Mouse (Mus musculus) liver, postnatal 0 days (tissue): Measurements from ENCODE around the gene Dctd. TPM values are rescaled to one million over a fixed set of nuclear protein-coding genes. Genes with fewer than 3 reads are reported as not detected.

Experiments
- ATAC-seq: fragments of 200-750 bp; cut with Nextera tagmentation; 2 replicates; pipeline ENCODE4 v1.8.0; 2017; ENCODE audit warnings: mild to moderate bottlenecking, moderate library complexity
- DNase-seq: peaks from one replicate; pipeline ENCODE4 v3.0.0-alpha.2; 2016
- H3K27ac ChIP-seq: fragments of 300-500 bp; sonication (generic); 2 replicates; pipeline ENCODE4 v1.5.1; 2014; ENCODE audit warnings: antibody characterized with exemption, moderate library complexity, mild to moderate bottlenecking, low read depth
- H3K27me3 ChIP-seq: fragments of 300-500 bp; sonication (generic); 2 replicates; pipeline ENCODE4 v1.6.1; 2014; ENCODE audit warnings: low read length, control low read depth, mixed read lengths; ENCODE audit not compliant: insufficient read depth
- H3K36me3 ChIP-seq: fragments of 300-500 bp; sonication (generic); replicated peaks from 2 replicates; pipeline ENCODE4 v1.6.1; 2014; ENCODE audit warnings: mild to moderate bottlenecking, control low read depth, low read length, moderate library complexity, mixed read lengths; ENCODE audit not compliant: insufficient read depth
- H3K4me1 ChIP-seq: fragments of 300-500 bp; sonication (generic); 2 replicates; pipeline ENCODE4 v1.6.1; 2014; ENCODE audit warnings: antibody characterized with exemption, mild to moderate bottlenecking, control low read depth; ENCODE audit not compliant: insufficient read depth
- H3K4me2 ChIP-seq: fragments of 300-500 bp; sonication (generic); 2 replicates; pipeline ENCODE4 v1.6.1; 2014; ENCODE audit warnings: low read depth, mild to moderate bottlenecking, low read length, moderate library complexity, mixed read lengths
- H3K4me3 ChIP-seq: fragments of 300-500 bp; sonication (generic); 2 replicates; pipeline ENCODE4 v1.5.1; 2014; ENCODE audit warnings: low read depth, low read length
- H3K9ac ChIP-seq: fragments of 300-500 bp; sonication (generic); replicated peaks from 2 replicates; pipeline ENCODE4 v1.6.1; 2014; ENCODE audit warnings: mild to moderate bottlenecking, moderate library complexity
- H3K9me3 ChIP-seq: fragments of 300-500 bp; sonication (generic); 2 replicates; pipeline ENCODE4 v1.6.1; 2016; ENCODE audit warnings: mild to moderate bottlenecking, control low read depth, low read length, mixed read lengths
- CTCF ChIP-seq: sonication (generic); IDR thresholded peaks from 2 replicates; pipeline ENCODE4 v1.5.1; 2016; ENCODE audit warnings: antibody characterized with exemption, low read depth
- EP300 ChIP-seq: IDR thresholded peaks from 2 replicates; pipeline ENCODE4 v1.6.1; 2016; ENCODE audit warnings: antibody characterized with exemption, low read depth, mild to moderate bottlenecking
- WGBS: fragments of 180-500 bp; shearing (Covaris S2); extraction: QIAGEN DNeasy Blood & Tissue Kit; methylation state at CpG from one replicate; pipeline ENCODE4 v1.1.7; 2014; ENCODE audit not compliant: insufficient replicate concordance; 5-methylcytosine and 5-hydroxymethylcytosine counted together
- polyA plus RNA-seq: library from polyadenylated mRNA; unstranded; fragments of >200 nt; fragmentation: Nextera tagmentation; extraction: Ambion mirVana; gene quantifications from 2 replicates; pipeline ENCODE4 v1.2.1, GENCODE M21; 2015

Gene Dctd
- polyA plus RNA-seq: 1.8 and 2.4 TPM in 2 replicates

DNA sequence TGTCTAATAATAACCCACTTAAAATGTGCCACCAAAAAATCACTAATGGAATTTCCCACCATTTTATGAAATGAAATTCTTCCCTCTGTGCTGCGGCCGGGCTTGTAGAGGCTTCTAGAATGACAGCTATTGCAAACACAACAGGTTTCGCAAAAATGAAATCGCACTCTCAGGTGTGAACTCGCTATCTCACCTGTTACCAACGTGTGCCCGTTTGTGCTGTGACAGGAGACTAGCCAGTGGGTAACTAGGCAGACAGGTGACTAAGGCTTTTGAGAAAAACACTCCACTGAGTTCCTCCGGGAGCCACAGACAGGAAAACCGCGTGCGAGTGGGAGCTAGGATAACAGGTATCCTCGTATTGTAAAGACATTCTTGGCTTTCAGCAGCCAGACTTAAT lies at the start of gene Dctd:
Gene Dctd (plus strand): TSS at position 301 of the 400 bp plus-strand sequence.
- DNase-seq (no peak), ATAC-seq (no peak)
- no peak within 1 kb of the TSS for H3K4me3 ChIP-seq
- H3K27ac ChIP-seq: no peak within 1 kb of the TSS
- no peaks in the 10 kb centered on the region for H3K36me3 ChIP-seq
- no peak within 1 kb of the TSS for H3K4me2 ChIP-seq
- no peaks in the 10 kb centered on the region for H3K27me3 ChIP-seq
- TF ChIP-seq EP300 (no peak), CTCF (no peak)
- no peaks in the 10 kb centered on the region for H3K9me3 ChIP-seq
- H3K9ac ChIP-seq: no peak within 1 kb of the TSS
- 78% methylated on average over 12 of the region's 12 CpGs for WGBS
- peaks cover 5% of the 10 kb centered on the region; the same call in 1 of the 2 replicates for H3K4me1 ChIP-seq

GRCm38 (mm10) chr8:48053611-48054010 lies 45.3 kb upstream of the Dctd start:
- Histone ChIP-seq H3K4me3 (no peak overlapping the region), H3K9me3 (no peaks in the 10 kb centered on the region), H3K9ac (no peak overlapping the region), H3K27me3 (no peaks in the 10 kb centered on the region), H3K36me3 (no peaks in the 10 kb centered on the region), H3K4me2 (no peak overlapping the region), H3K4me1 (no peaks in the 10 kb centered on the region), H3K27ac (no peak overlapping the region)
- no peak for DNase-seq
- TF ChIP-seq EP300 (no peak), CTCF (no peak)
- no peak for ATAC-seq
- 87% methylated on average over 5 of the region's 5 CpGs for WGBS

DNA sequence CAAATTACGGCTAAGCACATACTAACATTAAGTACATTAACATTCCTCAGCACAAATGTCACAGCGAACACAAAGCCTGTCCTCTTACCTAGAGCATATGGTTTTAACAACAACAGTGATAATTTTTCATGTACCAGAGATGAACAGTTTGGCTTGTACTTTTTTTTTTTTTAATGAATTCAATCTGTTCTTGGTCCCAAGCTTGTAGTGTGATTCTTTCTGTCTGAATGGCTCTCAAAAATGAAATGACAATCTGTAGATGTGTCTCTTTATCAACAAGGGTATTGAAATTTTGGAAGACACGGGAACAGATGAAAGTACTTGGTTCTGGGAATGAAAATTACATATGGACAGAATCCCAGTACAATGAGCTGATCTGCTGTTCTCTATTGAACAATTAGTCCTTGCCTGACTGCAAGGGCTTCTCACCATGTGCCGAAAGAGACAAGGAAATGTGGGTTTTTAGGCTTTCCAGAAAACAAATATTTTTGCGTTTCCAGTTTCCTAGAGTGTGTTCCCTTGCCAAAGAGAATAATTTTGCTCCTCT lies 35.3 kb upstream of the Dctd start:
- 77% methylated on average over 5 of the region's 5 CpGs for WGBS
- no peak overlapping the region for H3K9ac ChIP-seq
- H3K4me2 ChIP-seq: no peak overlapping the region
- H3K27ac ChIP-seq: no peak overlapping the region
- H3K4me1 ChIP-seq: no peaks in the 10 kb centered on the region
- no peaks in the 10 kb centered on the region for H3K36me3 ChIP-seq
- ATAC-seq (no peak), DNase-seq (no peak)
- no peaks in the 10 kb centered on the region for H3K9me3 ChIP-seq
- H3K4me3 ChIP-seq: no peak overlapping the region
- no peaks in the 10 kb centered on the region for H3K27me3 ChIP-seq
- TF ChIP-seq CTCF: no peak
- no peak for TF ChIP-seq EP300

- H3K4me1 ChIP-seq: no peaks in the 10 kb centered on the region
- no peaks in the 10 kb centered on the region for H3K9me3 ChIP-seq
- H3K27me3 ChIP-seq: no peaks in the 10 kb centered on the region
- no peaks in the 10 kb centered on the region for H3K36me3 ChIP-seq
- no peak overlapping the region for H3K4me2 ChIP-seq
- whole genome bisulfite sequencing: 83% methylated on average over 2 of the region's 2 CpGs
- no peak overlapping the region for H3K9ac ChIP-seq
- ATAC-seq: no peak
- DNase-seq: no peak
- no peak overlapping the region for H3K4me3 ChIP-seq
- TF ChIP-seq CTCF: no peak
- TF ChIP-seq EP300: no peak
- no peak overlapping the region for H3K27ac ChIP-seq
Observed at GRCm38 (mm10) chr8:48074149-48074548, 24.7 kb upstream of the Dctd start.

- ATAC-seq: no peak
- 83% methylated on average over 10 of the region's 10 CpGs for WGBS
- no peak overlapping the region for H3K4me2 ChIP-seq
- no peak for DNase-seq
- H3K4me1 ChIP-seq: no peaks in the 10 kb centered on the region
- no peak overlapping the region for H3K27ac ChIP-seq
- H3K9ac ChIP-seq: no peak overlapping the region
- no peaks in the 10 kb centered on the region for H3K36me3 ChIP-seq
- no peaks in the 10 kb centered on the region for H3K9me3 ChIP-seq
- H3K4me3 ChIP-seq: no peak overlapping the region
- TF ChIP-seq EP300 (no peak), CTCF (no peak)
- H3K27me3 ChIP-seq: no peaks in the 10 kb centered on the region
Observed at GRCm38 (mm10) chr8:48082343-48082742, 16.5 kb upstream of the Dctd start.

DNA sequence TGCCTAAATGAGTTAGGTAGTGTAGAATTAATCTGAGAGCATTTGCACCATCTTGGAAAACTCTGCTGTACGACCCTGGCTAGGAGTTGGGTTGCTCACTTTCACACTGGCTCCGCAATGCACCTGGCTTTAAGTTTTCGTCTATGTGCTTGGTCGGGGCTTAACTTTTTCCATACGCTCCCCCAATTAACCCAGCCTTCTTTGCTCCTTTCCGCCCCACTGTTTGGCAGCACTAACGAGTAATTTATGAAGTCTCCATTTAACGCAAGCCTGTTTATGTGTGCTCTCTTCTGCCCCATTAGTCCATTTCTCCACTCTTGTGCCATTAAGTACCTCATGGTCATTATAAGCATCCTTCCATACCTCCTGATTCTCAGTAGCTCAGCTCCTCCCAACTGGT lies 8.2 kb upstream of the Dctd start:
- H3K4me3 ChIP-seq: no peak overlapping the region
- DNase-seq (no peak), ATAC-seq (no peak)
- no peaks in the 10 kb centered on the region for H3K4me1 ChIP-seq
- no peak overlapping the region for H3K27ac ChIP-seq
- H3K27me3 ChIP-seq: no peaks in the 10 kb centered on the region
- H3K9ac ChIP-seq: no peak overlapping the region
- WGBS: 77% methylated on average over 8 of the region's 8 CpGs
- TF ChIP-seq CTCF (no peak), EP300 (no peak)
- no peaks in the 10 kb centered on the region for H3K9me3 ChIP-seq
- H3K4me2 ChIP-seq: no peak overlapping the region
- no peaks in the 10 kb centered on the region for H3K36me3 ChIP-seq
